Mouse (Mus musculus): ENCODE measurements around the gene Msmp.
A peak's percentile ranks its signal among the peaks of the same experiment; 100 is the strongest.
"Not testable (repeated sequence)": the region's sequence is repeated elsewhere in the genome, so short reads cannot be mapped to it uniquely, and the experiment has no call there.

The Msmp gene

DNA sequence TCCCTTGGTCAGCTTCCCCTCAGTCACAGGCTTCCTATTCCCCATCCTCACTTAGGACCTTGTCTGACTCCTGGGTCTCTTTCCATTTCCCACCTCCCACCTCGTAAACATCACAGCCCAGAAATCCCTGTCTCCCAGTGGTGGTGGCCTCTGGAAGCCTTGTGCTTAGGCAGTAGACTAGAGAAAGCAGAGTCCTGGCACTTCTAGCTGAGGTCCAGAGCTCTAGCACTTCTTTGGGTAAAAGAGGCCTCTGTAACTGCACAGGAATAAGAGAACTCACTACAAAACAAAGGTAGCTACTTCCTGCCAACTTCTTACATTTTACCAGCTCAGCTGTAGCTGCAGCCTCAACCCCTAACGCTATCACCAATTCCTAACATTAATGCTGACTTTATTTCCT lies 23.3 kb downstream of the Msmp start:
- DNase-seq, result peak in 1 of 2 experiments; percentile 17

DNA sequence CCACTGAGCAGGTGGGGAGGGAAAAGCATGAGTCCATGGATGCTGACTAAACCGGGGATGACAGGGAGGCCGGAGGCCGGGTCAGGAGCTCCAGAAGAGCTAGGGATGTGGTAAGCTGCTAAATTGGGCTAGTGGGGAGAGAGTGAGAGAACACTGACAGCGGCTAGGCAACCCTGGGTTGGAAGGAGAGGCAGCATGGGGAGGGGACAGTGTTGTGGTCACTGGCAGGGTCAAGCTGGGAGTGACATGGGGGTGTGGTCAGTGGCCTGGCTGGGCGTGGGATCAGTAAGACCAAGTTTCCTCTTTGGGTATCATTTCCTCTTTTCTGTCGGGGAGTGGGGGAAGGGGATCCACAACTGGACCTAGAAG lies 24.1 kb downstream of the Msmp start:
- peak; percentile 49 to 53 for DNase-seq

DNA sequence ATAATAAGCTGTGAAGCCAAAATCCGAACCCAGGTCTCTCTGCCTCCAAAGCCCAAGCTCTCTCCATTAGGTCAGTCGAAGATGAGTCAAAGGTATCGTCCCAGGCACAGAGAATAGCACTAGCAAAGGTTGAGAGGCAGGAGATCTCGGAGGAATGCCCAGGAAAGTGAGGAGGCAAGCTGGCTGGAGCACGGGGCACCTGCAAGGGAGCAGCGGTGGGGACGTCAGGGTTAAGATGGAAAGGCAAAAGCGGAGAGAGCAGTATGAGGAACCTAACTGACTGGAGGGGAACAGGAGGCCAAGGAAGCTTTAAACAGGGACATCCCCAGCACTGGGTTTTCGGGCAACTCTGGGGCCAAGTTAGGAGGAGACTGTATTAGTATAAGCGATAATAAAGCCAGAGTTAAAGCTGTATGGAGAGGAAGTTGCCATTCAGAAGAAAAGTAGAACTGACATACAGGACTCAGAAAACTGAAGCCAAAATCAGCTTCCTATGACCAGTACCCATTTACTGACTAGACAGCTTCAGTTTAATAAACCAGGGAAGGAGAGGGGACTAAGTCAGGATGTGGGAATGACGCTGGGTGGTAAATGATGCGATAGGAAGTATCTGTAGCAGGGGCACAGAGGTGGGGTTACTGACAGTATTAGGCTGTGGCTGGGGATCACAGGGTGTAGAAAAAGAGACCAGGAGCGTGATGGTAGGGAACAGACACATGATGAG lies 24.6 kb downstream of the Msmp start:
- peak in 1 of 2 experiments; percentile 24 for DNase-seq

GRCm38 (mm10) chr4:43558631-43559356 lies 25.5 kb downstream of the Msmp start:
- DNase-seq, result peak; percentile 56 to 69

DNA sequence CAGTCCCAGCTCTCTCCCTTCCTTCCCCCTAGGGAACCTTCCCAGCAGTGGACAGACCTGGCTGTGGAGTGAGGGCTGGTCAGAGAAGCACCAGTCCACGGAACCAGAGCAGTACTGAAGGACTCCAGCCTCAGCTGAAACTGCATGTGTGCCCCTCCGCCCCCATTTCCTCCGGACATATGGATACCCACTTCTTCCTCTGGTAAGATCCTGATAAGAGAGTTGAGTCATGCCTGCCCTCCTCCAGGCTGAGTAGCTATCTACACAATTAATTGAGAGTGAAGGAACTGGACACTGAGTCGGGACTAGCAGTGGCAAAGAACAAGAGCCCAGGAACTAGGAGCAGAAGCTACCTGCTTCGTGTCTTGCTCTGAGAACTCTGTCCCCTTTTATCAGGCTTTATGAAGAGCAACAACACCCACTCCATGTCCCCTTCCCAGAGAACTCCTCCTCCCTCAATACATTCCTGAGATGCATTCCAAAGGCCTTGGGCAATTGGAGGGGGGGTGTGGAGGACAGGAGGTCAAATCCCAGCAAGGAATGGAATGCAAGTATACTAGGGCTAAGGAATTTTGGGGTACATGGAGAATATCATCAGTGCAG lies 26.2 kb downstream of the Msmp start:
- DNase-seq, result no peak

- no peak for DNase-seq
Observed at GRCm38 (mm10) chr4:43555926-43556325, 28.4 kb downstream of the Msmp start.

GRCm38 (mm10) chr4:43553891-43554290 lies 30.4 kb downstream of the Msmp start:
- no peak for DNase-seq

DNA sequence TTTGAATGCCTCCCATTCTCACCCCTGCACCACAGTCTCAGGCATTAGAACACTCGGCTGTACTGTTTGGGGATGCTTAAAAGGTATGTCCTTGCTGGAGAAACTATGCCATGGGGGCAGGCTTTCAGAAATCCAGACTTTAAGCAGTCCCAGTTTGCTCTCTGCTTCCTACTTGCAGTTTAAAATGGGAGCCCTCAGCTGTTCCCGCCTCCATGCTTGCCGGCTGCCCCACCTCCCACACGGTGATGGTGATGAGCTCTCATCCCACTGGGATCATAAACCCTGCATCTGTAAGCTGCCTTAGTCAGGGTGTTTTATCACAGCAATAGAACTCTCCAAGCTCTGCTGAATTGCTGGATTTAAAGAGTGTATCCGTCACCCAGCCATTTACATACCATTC lies 31.9 kb downstream of the Msmp start:
- DNase-seq, result no peak

GRCm38 (mm10) chr4:43551854-43552253 lies 32.4 kb downstream of the Msmp start:
- DNase-seq, result not testable (repeated sequence)

GRCm38 (mm10) chr4:43549055-43549454 lies 35.2 kb downstream of the Msmp start:
- no peak for DNase-seq

DNA sequence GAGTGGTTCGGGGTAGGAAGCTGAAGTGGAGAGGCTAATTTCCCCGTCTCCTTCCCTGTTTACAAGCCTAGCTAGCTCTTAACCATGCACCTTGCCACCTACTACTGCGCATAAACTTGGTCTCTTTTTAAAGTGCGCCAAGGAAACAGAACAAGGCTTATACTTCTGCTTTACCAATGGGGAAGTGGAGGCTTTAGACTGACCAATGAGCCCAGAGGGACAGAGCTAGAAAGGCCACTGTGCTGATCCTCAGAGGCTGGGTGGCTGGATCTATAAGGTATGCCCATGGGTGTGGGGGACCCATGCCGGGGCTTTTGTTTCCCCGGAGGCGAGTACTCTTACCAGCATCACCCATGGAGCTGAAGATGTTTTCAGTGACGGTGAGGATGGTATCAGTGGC lies 37.1 kb downstream of the Msmp start:
- DNase-seq, result no peak

DNA sequence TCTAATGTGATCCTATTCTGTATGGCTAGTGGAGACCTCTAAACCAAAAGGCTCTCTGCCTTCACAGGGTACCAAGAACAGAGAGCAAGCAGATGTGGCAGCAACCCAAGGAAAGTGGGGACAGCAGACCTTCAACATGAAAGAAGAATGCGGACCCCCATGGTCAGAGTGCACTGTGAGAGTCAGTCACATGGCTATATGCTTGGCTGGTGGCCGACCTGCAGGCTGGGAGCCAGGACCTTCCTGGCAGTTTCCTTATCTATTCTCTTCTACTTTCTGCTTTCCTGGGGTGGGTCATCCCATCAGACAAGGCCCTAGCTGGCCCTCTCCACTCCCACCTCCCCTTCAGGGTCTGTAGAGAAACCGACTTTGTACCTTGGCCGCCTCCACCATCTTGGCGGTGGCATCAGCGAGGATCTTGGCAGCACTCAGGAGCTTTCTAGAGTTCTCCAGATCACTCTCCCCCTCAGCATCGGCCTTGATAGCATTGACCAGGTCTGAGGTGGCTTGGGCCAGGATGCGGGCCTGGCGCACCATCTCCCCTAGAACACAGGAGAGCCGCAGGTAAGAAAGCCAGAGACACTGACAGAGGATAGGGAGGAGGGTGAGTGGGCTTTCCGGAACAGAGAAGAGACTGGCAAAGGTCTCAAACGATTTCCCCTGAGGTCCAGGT lies 37.8 kb downstream of the Msmp start:
- no peak for DNase-seq

DNA sequence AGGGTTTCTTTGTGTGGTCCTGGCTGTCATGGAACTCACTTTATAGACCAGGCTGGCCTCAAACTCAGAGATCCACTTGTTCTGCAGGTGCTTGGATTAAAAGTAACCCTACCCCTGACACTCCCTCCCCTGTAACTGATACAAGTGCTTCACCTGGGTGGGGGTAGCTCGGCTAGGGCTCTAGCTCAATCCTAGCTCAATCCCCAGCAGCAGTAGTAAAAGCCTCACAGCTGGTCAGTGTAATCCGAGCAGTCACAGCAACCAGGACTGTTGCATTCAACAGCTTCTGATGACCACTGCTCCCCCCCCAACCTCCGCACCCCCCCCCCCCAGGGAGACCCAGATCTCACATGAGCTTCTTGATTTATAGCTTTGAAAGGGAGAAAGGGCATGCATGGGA lies 42.2 kb downstream of the Msmp start:
- DNase-seq, result no peak

- no peak for DNase-seq
Observed at GRCm38 (mm10) chr4:43536031-43536430, 48.3 kb downstream of the Msmp start.

- no peak for DNase-seq
Observed at GRCm38 (mm10) chr4:43535628-43536027, 48.7 kb downstream of the Msmp start.

DNA sequence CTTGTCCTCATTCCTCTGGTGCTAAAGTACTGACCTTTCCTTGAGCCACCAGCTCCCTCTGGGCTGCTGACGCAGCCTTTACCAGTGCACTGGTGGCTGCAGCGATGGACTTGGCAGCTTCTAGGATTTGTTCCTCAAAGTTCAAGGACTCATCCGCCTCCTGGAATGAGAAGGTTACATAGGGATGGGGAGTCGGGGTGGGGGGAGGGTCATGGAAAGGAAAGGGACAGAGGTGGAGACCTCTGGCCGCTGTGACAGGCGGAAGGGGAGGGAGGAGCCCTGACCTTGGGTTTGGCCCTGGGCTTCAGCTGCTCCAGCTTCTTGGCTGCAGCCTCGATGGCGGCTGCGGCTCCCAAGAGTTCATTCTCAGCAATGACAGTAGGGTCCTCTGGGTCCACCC lies 51.0 kb downstream of the Msmp start:
- no peak for DNase-seq

Measured in spleen, adult 18-20 months (tissue).